Mouse (Mus musculus) G1E (cell line): ENCODE data around the gene Cish.

Source experiments
- CTCF ChIP-seq: IDR thresholded peaks from 2 replicates; pipeline ENCODE4 v1.5.1; 2012; ENCODE audit warnings: low read depth, low read length, inconsistent platforms, mixed read lengths
- GATA1 ChIP-seq: IDR thresholded peaks from 2 replicates; pipeline ENCODE4 v1.6.1; 2012; ENCODE audit warnings: borderline replicate concordance, low read length, inconsistent platforms, mixed read lengths
- TAL1 ChIP-seq: conservative IDR thresholded peaks from 2 replicates; pipeline ENCODE4 v1.6.1; 2012; ENCODE audit warnings: low read depth, low read length, inconsistent platforms, mixed read lengths

DNA sequence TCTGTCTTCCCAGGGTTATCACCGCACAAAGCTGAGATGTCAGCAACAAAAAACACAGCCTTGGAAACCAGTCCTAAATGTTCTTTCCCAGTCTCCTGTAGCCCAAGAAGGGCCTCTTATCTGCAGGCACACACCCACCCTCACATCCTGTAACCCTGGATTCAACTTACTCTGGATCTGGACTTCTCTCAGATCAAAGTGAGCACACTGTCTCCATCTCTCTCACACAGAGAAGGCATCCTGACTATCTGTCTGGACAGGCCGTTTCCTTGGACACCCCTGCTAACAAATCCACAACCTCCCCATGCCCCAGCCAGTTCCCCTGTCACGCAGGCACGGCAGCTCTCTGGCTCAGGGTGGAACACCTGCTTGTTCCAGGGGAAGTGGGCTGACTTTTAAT, 23.5 kb upstream of the Cish start:
- TF ChIP-seq CTCF (no peak), TAL1 (peak; percentile 61), GATA1 (no peak)
